Mouse (Mus musculus): ENCODE data around the gene Aup1. TPM values are rescaled to one million over a fixed set of nuclear protein-coding genes. Genes with fewer than 3 reads are reported as not detected.

The Aup1 gene
- polyA plus RNA-seq, 1 experiment: 166 TPM

GRCm38 (mm10) chr6:83038496-83039012 lies 15.8 kb upstream of the Aup1 start:
- Histone ChIP-seq H3K79me2 (ENCODE audit: control insufficient read depth, insufficient read depth) (peaks cover 24% of the 10 kb centered on the region), H3K4me3 (ENCODE audit: insufficient read depth, poor library complexity, severe bottlenecking) (no peak overlapping the region), H3ac (ENCODE audit: control insufficient read depth, insufficient read length, low read depth) (no peak overlapping the region), H3K36me3 (ENCODE audit: control insufficient read depth, insufficient read depth) (peaks cover 34% of the 10 kb centered on the region), H3K79me3 (ENCODE audit: low read depth) (peaks cover 9% of the 10 kb centered on the region), H3K27me3 (ENCODE audit: control insufficient read depth, insufficient read depth, insufficient read length) (no peaks in the 10 kb centered on the region)
- no peak for TF ChIP-seq FOSL1 (IDR thresholded peaks at IDR 0.05; ENCODE audit: insufficient read depth, low read length, poor library complexity, severe bottlenecking)
- TF ChIP-seq MYOD1 (IDR thresholded peaks at IDR 0.05; ENCODE audit: control insufficient read depth, insufficient read length, low read depth): no peak
- TF ChIP-seq CTCF (IDR thresholded peaks at IDR 0.05; ENCODE audit: control insufficient read depth, insufficient read depth, insufficient read length): no peak
- TF ChIP-seq CEBPB (IDR thresholded peaks at IDR 0.05; ENCODE audit: low read depth): no peak
- no peak for TF ChIP-seq MYOG (IDR thresholded peaks at IDR 0.05; ENCODE audit: control insufficient read depth, extremely low read depth, insufficient read length)
- no peak for TF ChIP-seq MAX (IDR thresholded peaks at IDR 0.05)
- TF ChIP-seq USF1 (IDR thresholded peaks at IDR 0.05; ENCODE audit: low read depth): no peak

GRCm38 (mm10) chr6:83040601-83041000 lies 13.7 kb upstream of the Aup1 start:
- Histone ChIP-seq H3K4me3 (ENCODE audit: insufficient read depth, poor library complexity, severe bottlenecking) (no peak overlapping the region), H3K79me3 (ENCODE audit: low read depth) (peaks cover 2% of the 10 kb centered on the region), H3K27me3 (ENCODE audit: control insufficient read depth, insufficient read depth, insufficient read length) (no peaks in the 10 kb centered on the region), H3K36me3 (ENCODE audit: control insufficient read depth, insufficient read depth) (peaks cover 46% of the 10 kb centered on the region), H3ac (ENCODE audit: control insufficient read depth, insufficient read length, low read depth) (no peak overlapping the region), H3K79me2 (ENCODE audit: control insufficient read depth, insufficient read depth) (peaks cover 5% of the 10 kb centered on the region)
- TF ChIP-seq CEBPB (IDR thresholded peaks at IDR 0.05; ENCODE audit: low read depth) (no peak), CTCF (IDR thresholded peaks at IDR 0.05; ENCODE audit: control insufficient read depth, insufficient read depth, insufficient read length) (no peak), FOSL1 (IDR thresholded peaks at IDR 0.05; ENCODE audit: insufficient read depth, low read length, poor library complexity, severe bottlenecking) (no peak), MAX (IDR thresholded peaks at IDR 0.05) (no peak), USF1 (IDR thresholded peaks at IDR 0.05; ENCODE audit: low read depth) (no peak), MYOD1 (IDR thresholded peaks at IDR 0.05; ENCODE audit: control insufficient read depth, insufficient read length, low read depth) (no peak), MYOG (IDR thresholded peaks at IDR 0.05; ENCODE audit: control insufficient read depth, extremely low read depth, insufficient read length) (no peak)

GRCm38 (mm10) chr6:83043561-83043960 lies 10.8 kb upstream of the Aup1 start:
- no peak overlapping the region for H3ac ChIP-seq (ENCODE audit: control insufficient read depth, insufficient read length, low read depth)
- TF ChIP-seq CEBPB (IDR thresholded peaks at IDR 0.05; ENCODE audit: low read depth) (no peak), USF1 (IDR thresholded peaks at IDR 0.05; ENCODE audit: low read depth) (no peak), CTCF (IDR thresholded peaks at IDR 0.05; ENCODE audit: control insufficient read depth, insufficient read depth, insufficient read length) (no peak), MYOG (IDR thresholded peaks at IDR 0.05; ENCODE audit: control insufficient read depth, extremely low read depth, insufficient read length) (no peak), MAX (IDR thresholded peaks at IDR 0.05) (no peak), MYOD1 (IDR thresholded peaks at IDR 0.05; ENCODE audit: control insufficient read depth, insufficient read length, low read depth) (no peak), FOSL1 (IDR thresholded peaks at IDR 0.05; ENCODE audit: insufficient read depth, low read length, poor library complexity, severe bottlenecking) (no peak)
- no peaks in the 10 kb centered on the region for H3K79me2 ChIP-seq (ENCODE audit: control insufficient read depth, insufficient read depth)
- peaks cover 33% of the 10 kb centered on the region for H3K36me3 ChIP-seq (ENCODE audit: control insufficient read depth, insufficient read depth)
- no peaks in the 10 kb centered on the region for H3K27me3 ChIP-seq (ENCODE audit: control insufficient read depth, insufficient read depth, insufficient read length)
- no peaks in the 10 kb centered on the region for H3K79me3 ChIP-seq (ENCODE audit: low read depth)
- no peak overlapping the region for H3K4me3 ChIP-seq (ENCODE audit: insufficient read depth, poor library complexity, severe bottlenecking)

GRCm38 (mm10) chr6:83043993-83044392 lies 10.3 kb upstream of the Aup1 start:
- TF ChIP-seq USF1 (IDR thresholded peaks at IDR 0.05; ENCODE audit: low read depth): no peak
- no peak for TF ChIP-seq CEBPB (IDR thresholded peaks at IDR 0.05; ENCODE audit: low read depth)
- TF ChIP-seq MYOG (IDR thresholded peaks at IDR 0.05; ENCODE audit: control insufficient read depth, extremely low read depth, insufficient read length): no peak
- TF ChIP-seq CTCF (IDR thresholded peaks at IDR 0.05; ENCODE audit: control insufficient read depth, insufficient read depth, insufficient read length): no peak
- TF ChIP-seq MAX (IDR thresholded peaks at IDR 0.05): no peak
- TF ChIP-seq MYOD1 (IDR thresholded peaks at IDR 0.05; ENCODE audit: control insufficient read depth, insufficient read length, low read depth): no peak
- TF ChIP-seq FOSL1 (IDR thresholded peaks at IDR 0.05; ENCODE audit: insufficient read depth, low read length, poor library complexity, severe bottlenecking): no peak
- H3K79me3 ChIP-seq (ENCODE audit: low read depth): no peaks in the 10 kb centered on the region
- H3K79me2 ChIP-seq (ENCODE audit: control insufficient read depth, insufficient read depth): no peaks in the 10 kb centered on the region
- H3K27me3 ChIP-seq (ENCODE audit: control insufficient read depth, insufficient read depth, insufficient read length): no peaks in the 10 kb centered on the region
- peaks cover 33% of the 10 kb centered on the region for H3K36me3 ChIP-seq (ENCODE audit: control insufficient read depth, insufficient read depth)
- no peak overlapping the region for H3ac ChIP-seq (ENCODE audit: control insufficient read depth, insufficient read length, low read depth)
- no peak overlapping the region for H3K4me3 ChIP-seq (ENCODE audit: insufficient read depth, poor library complexity, severe bottlenecking)

- H3ac ChIP-seq (ENCODE audit: control insufficient read depth, insufficient read length, low read depth): no peak overlapping the region
- TF ChIP-seq FOSL1 (IDR thresholded peaks at IDR 0.05; ENCODE audit: insufficient read depth, low read length, poor library complexity, severe bottlenecking) (no peak), MYOG (IDR thresholded peaks at IDR 0.05; ENCODE audit: control insufficient read depth, extremely low read depth, insufficient read length) (no peak), MAX (IDR thresholded peaks at IDR 0.05) (no peak), CTCF (IDR thresholded peaks at IDR 0.05; ENCODE audit: control insufficient read depth, insufficient read depth, insufficient read length) (no peak), CEBPB (IDR thresholded peaks at IDR 0.05; ENCODE audit: low read depth) (no peak), USF1 (IDR thresholded peaks at IDR 0.05; ENCODE audit: low read depth) (no peak), MYOD1 (IDR thresholded peaks at IDR 0.05; ENCODE audit: control insufficient read depth, insufficient read length, low read depth) (no peak)
- H3K27me3 ChIP-seq (ENCODE audit: control insufficient read depth, insufficient read depth, insufficient read length): no peaks in the 10 kb centered on the region
- H3K4me3 ChIP-seq (ENCODE audit: insufficient read depth, poor library complexity, severe bottlenecking): no peak overlapping the region
- peaks cover 31% of the 10 kb centered on the region for H3K36me3 ChIP-seq (ENCODE audit: control insufficient read depth, insufficient read depth)
- H3K79me2 ChIP-seq (ENCODE audit: control insufficient read depth, insufficient read depth): no peaks in the 10 kb centered on the region
- no peaks in the 10 kb centered on the region for H3K79me3 ChIP-seq (ENCODE audit: low read depth)
Measured at GRCm38 (mm10) chr6:83044742-83045141, 9.6 kb upstream of the Aup1 start.

Measured in C2C12 (cell line).